Mouse (Mus musculus) stomach, postnatal 0 days (tissue): ENCODE data around the gene Elmsan1. TPM values are rescaled to one million over a fixed set of nuclear protein-coding genes. Genes with fewer than 3 reads are reported as not detected.

ENCODE experiments used
- ATAC-seq: fragments of 200-750 bp; cut with Nextera tagmentation; 2 replicates; pipeline ENCODE4 v1.8.0; 2017; ENCODE audit not compliant: low FRiP score, low TSS enrichment
- DNase-seq: peaks from one replicate; pipeline ENCODE4 v3.0.0-alpha.2; 2016; ENCODE audit warnings: low spot score
- H3K27ac ChIP-seq: fragments of 300-500 bp; sonication (generic); replicated peaks from 2 replicates; pipeline ENCODE4 v1.5.1; 2014; ENCODE audit warnings: mild to moderate bottlenecking, control low read depth
- H3K27me3 ChIP-seq: fragments of 300-500 bp; sonication (generic); 2 replicates; pipeline ENCODE4 v1.6.1; 2014; ENCODE audit warnings: low read length; ENCODE audit not compliant: control insufficient read depth, insufficient read depth
- H3K36me3 ChIP-seq: fragments of 300-500 bp; sonication (generic); 2 replicates; pipeline ENCODE4 v1.6.1; 2014; ENCODE audit warnings: low read length, mixed read lengths; ENCODE audit not compliant: control insufficient read depth, insufficient read depth
- H3K4me1 ChIP-seq: fragments of 300-500 bp; sonication (generic); replicated peaks from 2 replicates; pipeline ENCODE4 v1.6.1; 2014; ENCODE audit warnings: antibody characterized with exemption; ENCODE audit not compliant: control insufficient read depth, insufficient read depth
- H3K4me2 ChIP-seq: fragments of 300-500 bp; sonication (generic); replicated peaks from 2 replicates; pipeline ENCODE4 v1.6.1; 2014; ENCODE audit warnings: low read depth, mild to moderate bottlenecking, control low read depth, moderate library complexity
- H3K4me3 ChIP-seq: fragments of 300-500 bp; sonication (generic); 2 replicates; pipeline ENCODE4 v1.5.1; 2014; ENCODE audit warnings: low read depth, low read length, control low read depth
- H3K9ac ChIP-seq: fragments of 300-500 bp; sonication (generic); 2 replicates; pipeline ENCODE4 v1.6.1; 2014; ENCODE audit warnings: mild to moderate bottlenecking, low read length, control low read depth, mixed read lengths
- H3K9me3 ChIP-seq: fragments of 300-500 bp; sonication (generic); 2 replicates; pipeline ENCODE4 v1.6.1; 2016; ENCODE audit warnings: low read length; ENCODE audit not compliant: control insufficient read depth
- CTCF ChIP-seq: IDR thresholded peaks from 2 replicates; pipeline ENCODE4 v1.5.1; 2016; ENCODE audit warnings: antibody characterized with exemption, low read depth, mild to moderate bottlenecking, moderate library complexity
- EP300 ChIP-seq: optimal IDR thresholded peaks from 2 replicates; pipeline ENCODE3; 2016; ENCODE audit warnings: antibody characterized with exemption
- WGBS: fragments of 180-500 bp; shearing (Covaris S2); extraction: QIAGEN DNeasy Blood & Tissue Kit; methylation state at CpG from one replicate; pipeline ENCODE4 v1.1.7; 2014; 5-methylcytosine and 5-hydroxymethylcytosine counted together
- polyA plus RNA-seq: library from polyadenylated mRNA; unstranded; fragments of >200 nt; fragmentation: Nextera tagmentation; extraction: Ambion mirVana; gene quantifications from 2 replicates; pipeline ENCODE4 v1.2.1, GENCODE M21; 2015

The Elmsan1 gene
- polyA plus RNA-seq, 1 experiment from 2014 or later, result 4.1 TPM

- no peak for DNase-seq
- Histone ChIP-seq H3K27ac (peak overlapping the region; percentile 64; the same call in 1 of the 2 replicates), H3K36me3 (no peaks in the 10 kb centered on the region), H3K27me3 (no peaks in the 10 kb centered on the region), H3K9me3 (no peaks in the 10 kb centered on the region), H3K4me3 (no peak overlapping the region), H3K4me1 (peaks cover 7% of the 10 kb centered on the region; the same call in 1 of the 2 replicates), H3K4me2 (no peak overlapping the region), H3K9ac (no peak overlapping the region)
- WGBS, result 60% methylated on average over 4 of the region's 4 CpGs
- ATAC-seq, result no peak
- TF ChIP-seq CTCF, result no peak
- TF ChIP-seq EP300, result no peak
These were observed 17.5 kb downstream of the Elmsan1 start for GRCm38 (mm10) chr12:84201222-84201621.

GRCm38 (mm10) chr12:84198880-84199279 is 19.8 kb downstream of the Elmsan1 start:
- H3K9ac ChIP-seq, result no peak overlapping the region
- no peaks in the 10 kb centered on the region for H3K27me3 ChIP-seq
- H3K27ac ChIP-seq, result no peak overlapping the region
- TF ChIP-seq CTCF (no peak), EP300 (no peak)
- ATAC-seq (no peak), DNase-seq (no peak)
- H3K9me3 ChIP-seq, result no peaks in the 10 kb centered on the region
- no peak overlapping the region for H3K4me3 ChIP-seq
- H3K4me1 ChIP-seq, result peaks cover 7% of the 10 kb centered on the region; the same call in 1 of the 2 replicates
- H3K4me2 ChIP-seq, result no peak overlapping the region
- H3K36me3 ChIP-seq, result no peaks in the 10 kb centered on the region
- WGBS, result 68% methylated on average over 10 of the region's 10 CpGs

- Histone ChIP-seq H3K27me3 (no peaks in the 10 kb centered on the region), H3K4me1 (peaks cover 7% of the 10 kb centered on the region; the same call in 1 of the 2 replicates), H3K4me2 (no peak overlapping the region), H3K27ac (no peak overlapping the region), H3K36me3 (no peaks in the 10 kb centered on the region), H3K9me3 (no peaks in the 10 kb centered on the region), H3K9ac (no peak overlapping the region), H3K4me3 (no peak overlapping the region)
- TF ChIP-seq EP300 (no peak), CTCF (no peak)
- 57% methylated on average over 8 of the region's 8 CpGs for WGBS
- no peak for ATAC-seq
- no peak for DNase-seq
These were observed 20.5 kb downstream of the Elmsan1 start for GRCm38 (mm10) chr12:84198076-84198679.

- no peaks in the 10 kb centered on the region for H3K36me3 ChIP-seq
- no peak overlapping the region for H3K4me3 ChIP-seq
- peaks cover 10% of the 10 kb centered on the region for H3K4me1 ChIP-seq
- H3K27me3 ChIP-seq, result no peaks in the 10 kb centered on the region
- no peak overlapping the region for H3K9ac ChIP-seq
- no peaks in the 10 kb centered on the region for H3K9me3 ChIP-seq
- H3K4me2 ChIP-seq, result no peak overlapping the region
- ATAC-seq (no peak), DNase-seq (no peak)
- TF ChIP-seq EP300, result no peak
- TF ChIP-seq CTCF, result no peak
- WGBS, result 49% methylated on average over 6 of the region's 6 CpGs
- no peak overlapping the region for H3K27ac ChIP-seq
These were observed 23.5 kb downstream of the Elmsan1 start for GRCm38 (mm10) chr12:84195195-84195594.

- DNase-seq, result no peak
- 4% methylated on average over 13 of the region's 13 CpGs for WGBS
- H3K36me3 ChIP-seq, result no peaks in the 10 kb centered on the region
- peak overlapping the region; percentile 87 for H3K4me3 ChIP-seq
- H3K4me1 ChIP-seq, result peaks cover 16% of the 10 kb centered on the region
- no peak for ATAC-seq
- H3K27me3 ChIP-seq, result no peaks in the 10 kb centered on the region
- peak overlapping the region; percentile 96 for H3K4me2 ChIP-seq
- peak overlapping the region; percentile 41; the same call in 1 of the 2 replicates for H3K9ac ChIP-seq
- peak overlapping the region; percentile 100 for H3K27ac ChIP-seq
- TF ChIP-seq CTCF (peak; percentile 25; the same call in 1 of the 2 replicates), EP300 (no peak)
- no peaks in the 10 kb centered on the region for H3K9me3 ChIP-seq
These were observed 24.1 kb downstream of the Elmsan1 start for GRCm38 (mm10) chr12:84194400-84195109.
